Mouse (Mus musculus) neural tube, embryonic 12.5 days (tissue): ENCODE results near the gene Exosc5. TPM values are rescaled to one million over a fixed set of nuclear protein-coding genes. Genes with fewer than 3 reads are reported as not detected.
A peak's percentile ranks its signal among the peaks of the same experiment; 100 is the strongest.

ENCODE experiments used
- ATAC-seq: fragments of 200-750 bp; cut with Nextera tagmentation; 2 replicates; pipeline ENCODE4 v1.8.0; 2017; ENCODE audit warnings: low read depth, mild to moderate bottlenecking, moderate TSS enrichment, moderate library complexity; ENCODE audit not compliant: low FRiP score
- H3K27ac ChIP-seq: fragments of 300-500 bp; sonication (generic); 2 replicates; pipeline ENCODE4 v1.5.1; 2016
- H3K27me3 ChIP-seq: fragments of 300-500 bp; sonication (generic); replicated peaks from 2 replicates; pipeline ENCODE4 v1.6.1; 2016; ENCODE audit warnings: mild to moderate bottlenecking
- H3K36me3 ChIP-seq: fragments of 300-500 bp; sonication (generic); 2 replicates; pipeline ENCODE4 v1.6.1; 2016; ENCODE audit warnings: mild to moderate bottlenecking
- H3K4me1 ChIP-seq: fragments of 300-500 bp; sonication (generic); 2 replicates; pipeline ENCODE4 v1.6.1; 2016
- H3K4me2 ChIP-seq: fragments of 300-500 bp; sonication (generic); replicated peaks from 2 replicates; pipeline ENCODE4 v1.6.1; 2016; ENCODE audit warnings: mild to moderate bottlenecking
- H3K4me3 ChIP-seq: fragments of 300-500 bp; sonication (generic); 2 replicates; pipeline ENCODE4 v1.5.1; 2016
- H3K9ac ChIP-seq: fragments of 300-500 bp; sonication (generic); 2 replicates; pipeline ENCODE4 v1.6.1; 2016; ENCODE audit warnings: mild to moderate bottlenecking
- H3K9me3 ChIP-seq: fragments of 300-500 bp; sonication (generic); 2 replicates; pipeline ENCODE4 v1.6.1; 2016; ENCODE audit warnings: mild to moderate bottlenecking
- WGBS: fragments of 180-500 bp; shearing (Covaris S2); methylation state at CpG from one replicate; pipeline ENCODE4 v1.1.7; 2016; 5-methylcytosine and 5-hydroxymethylcytosine counted together
- polyA plus RNA-seq: library from polyadenylated mRNA; unstranded; fragments of >200 nt; fragmentation: Nextera tagmentation; extraction: Ambion mirVana; gene quantifications from 2 replicates; pipeline ENCODE4 v1.2.1, GENCODE M21; 2016

The Exosc5 gene
- polyA plus RNA-seq, 1 experiment from 2014 or later, result 55.2 TPM

DNA sequence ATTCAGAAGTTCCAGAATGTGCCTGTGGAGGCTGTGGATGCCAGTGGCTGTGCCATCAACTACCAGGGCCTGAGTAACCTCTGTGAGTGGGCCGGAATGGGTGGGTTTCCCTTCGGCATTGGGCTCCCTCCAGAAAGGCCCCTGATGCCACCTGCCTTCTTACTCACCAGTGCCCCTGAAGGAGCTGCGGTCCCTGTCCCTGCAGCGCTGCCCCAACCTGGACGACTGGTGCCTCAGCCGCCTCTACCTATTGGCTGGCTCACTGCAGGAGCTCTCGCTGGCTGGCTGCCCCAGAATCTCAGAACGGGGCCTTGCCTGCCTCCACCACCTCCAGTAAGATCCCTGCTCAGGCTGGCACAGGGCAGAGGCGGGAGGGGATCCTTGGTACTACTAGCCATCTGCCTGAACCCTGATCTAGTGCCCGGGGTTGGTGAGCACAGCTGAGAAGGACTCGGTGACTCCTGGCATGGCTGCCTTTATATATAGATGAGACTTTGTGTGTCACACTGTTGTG lies 35.0 kb upstream of the Exosc5 start:
- H3K27ac ChIP-seq, result no peak overlapping the region
- H3K4me2 ChIP-seq, result no peak overlapping the region
- peaks cover 13% of the 10 kb centered on the region for H3K4me1 ChIP-seq
- H3K9ac ChIP-seq, result no peak overlapping the region
- H3K4me3 ChIP-seq, result no peak overlapping the region
- peaks cover 18% of the 10 kb centered on the region for H3K27me3 ChIP-seq
- no peak for ATAC-seq
- WGBS, result 91% methylated on average over 11 of the region's 11 CpGs
- peaks cover 23% of the 10 kb centered on the region for H3K36me3 ChIP-seq
- H3K9me3 ChIP-seq, result no peaks in the 10 kb centered on the region

GRCm38 (mm10) chr7:25624851-25625250 lies 34.1 kb upstream of the Exosc5 start:
- Histone ChIP-seq H3K4me2 (no peak overlapping the region), H3K4me1 (peaks cover 12% of the 10 kb centered on the region), H3K27me3 (peaks cover 21% of the 10 kb centered on the region), H3K4me3 (no peak overlapping the region), H3K9ac (no peak overlapping the region), H3K36me3 (peaks cover 31% of the 10 kb centered on the region), H3K9me3 (no peaks in the 10 kb centered on the region), H3K27ac (no peak overlapping the region)
- 79% methylated on average over 5 of the region's 5 CpGs for WGBS
- no peak for ATAC-seq

GRCm38 (mm10) chr7:25625594-25626250 lies 33.2 kb upstream of the Exosc5 start:
- WGBS, result 77% methylated on average over 10 of the region's 10 CpGs
- Histone ChIP-seq H3K27ac (no peak overlapping the region), H3K9me3 (no peaks in the 10 kb centered on the region), H3K36me3 (peaks cover 40% of the 10 kb centered on the region), H3K4me3 (no peak overlapping the region), H3K4me1 (peaks cover 12% of the 10 kb centered on the region), H3K4me2 (no peak overlapping the region), H3K27me3 (peaks cover 21% of the 10 kb centered on the region), H3K9ac (no peak overlapping the region)
- ATAC-seq, result no peak

GRCm38 (mm10) chr7:25626509-25627430 lies 32.2 kb upstream of the Exosc5 start, which contains the start of gene B3gnt8:
B3gnt8 (plus strand) TSS chr7:25626654.
- H3K4me3 ChIP-seq, result peak within 1 kb of the TSS; percentile 22; the same call in 1 of the 2 replicates
- peaks cover 50% of the 10 kb centered on the region for H3K36me3 ChIP-seq
- H3K9ac ChIP-seq, result peak within 1 kb of the TSS; percentile 21
- peak; percentile 25; the same call in 1 of the 2 replicates for ATAC-seq
- H3K9me3 ChIP-seq, result no peaks in the 10 kb centered on the region
- H3K4me1 ChIP-seq, result peaks cover 12% of the 10 kb centered on the region
- peak within 1 kb of the TSS; percentile 57 for H3K4me2 ChIP-seq
- H3K27ac ChIP-seq, result no peak within 1 kb of the TSS
- H3K27me3 ChIP-seq, result peaks cover 21% of the 10 kb centered on the region
- 18% methylated on average over 29 of the region's 29 CpGs for WGBS

- ATAC-seq, result peak; percentile 27; the same call in 1 of the 2 replicates
- H3K36me3 ChIP-seq, result peaks cover 50% of the 10 kb centered on the region
- no peak overlapping the region for H3K27ac ChIP-seq
- peaks cover 21% of the 10 kb centered on the region for H3K27me3 ChIP-seq
- peak overlapping the region; percentile 22; the same call in 1 of the 2 replicates for H3K4me3 ChIP-seq
- H3K4me2 ChIP-seq, result peak overlapping the region; percentile 57
- peaks cover 12% of the 10 kb centered on the region for H3K4me1 ChIP-seq
- WGBS, result 21% methylated on average over 37 of the region's 38 CpGs
- no peaks in the 10 kb centered on the region for H3K9me3 ChIP-seq
- H3K9ac ChIP-seq, result peak overlapping the region; percentile 21
Observed at GRCm38 (mm10) chr7:25627431-25628322, 31.3 kb upstream of the Exosc5 start.

DNA sequence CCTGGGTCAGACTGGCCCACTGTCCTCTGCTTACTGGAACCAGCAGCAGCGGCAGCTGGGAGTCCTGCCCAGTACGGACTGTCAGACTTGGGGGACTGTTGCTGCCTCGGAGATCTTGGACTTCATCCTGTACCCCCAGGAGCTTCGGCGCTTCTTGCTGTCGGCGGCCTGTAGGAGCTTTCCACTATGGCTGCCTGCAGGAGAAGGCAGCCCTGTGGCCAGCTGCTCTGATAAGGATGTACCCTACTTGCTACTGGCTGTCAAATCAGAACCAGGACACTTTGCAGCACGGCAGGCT lies 30.7 kb upstream of the Exosc5 start:
- peaks cover 56% of the 10 kb centered on the region for H3K36me3 ChIP-seq
- H3K4me1 ChIP-seq, result peaks cover 12% of the 10 kb centered on the region
- no peaks in the 10 kb centered on the region for H3K9me3 ChIP-seq
- H3K27ac ChIP-seq, result no peak overlapping the region
- ATAC-seq, result no peak
- H3K4me3 ChIP-seq, result no peak overlapping the region
- peak overlapping the region; percentile 57 for H3K4me2 ChIP-seq
- H3K9ac ChIP-seq, result no peak overlapping the region
- WGBS, result 70% methylated on average over 8 of the region's 8 CpGs
- H3K27me3 ChIP-seq, result peaks cover 21% of the 10 kb centered on the region

GRCm38 (mm10) chr7:25632679-25633078 lies 26.3 kb upstream of the Exosc5 start:
- Histone ChIP-seq H3K27ac (no peak overlapping the region), H3K9ac (no peak overlapping the region), H3K4me2 (no peak overlapping the region), H3K27me3 (peaks cover 15% of the 10 kb centered on the region), H3K36me3 (peaks cover 57% of the 10 kb centered on the region), H3K4me1 (peaks cover 2% of the 10 kb centered on the region; the same call in 1 of the 2 replicates), H3K4me3 (no peak overlapping the region), H3K9me3 (no peaks in the 10 kb centered on the region)
- 89% methylated on average over 5 of the region's 5 CpGs for WGBS
- no peak for ATAC-seq

- Histone ChIP-seq H3K27me3 (no peaks in the 10 kb centered on the region), H3K4me3 (no peak overlapping the region), H3K27ac (no peak overlapping the region), H3K9ac (no peak overlapping the region), H3K4me1 (no peaks in the 10 kb centered on the region), H3K36me3 (peaks cover 45% of the 10 kb centered on the region), H3K4me2 (no peak overlapping the region), H3K9me3 (no peaks in the 10 kb centered on the region)
- WGBS, result 78% methylated on average over 3 of the region's 3 CpGs
- no peak for ATAC-seq
Observed at GRCm38 (mm10) chr7:25636373-25636772, 22.6 kb upstream of the Exosc5 start.

DNA sequence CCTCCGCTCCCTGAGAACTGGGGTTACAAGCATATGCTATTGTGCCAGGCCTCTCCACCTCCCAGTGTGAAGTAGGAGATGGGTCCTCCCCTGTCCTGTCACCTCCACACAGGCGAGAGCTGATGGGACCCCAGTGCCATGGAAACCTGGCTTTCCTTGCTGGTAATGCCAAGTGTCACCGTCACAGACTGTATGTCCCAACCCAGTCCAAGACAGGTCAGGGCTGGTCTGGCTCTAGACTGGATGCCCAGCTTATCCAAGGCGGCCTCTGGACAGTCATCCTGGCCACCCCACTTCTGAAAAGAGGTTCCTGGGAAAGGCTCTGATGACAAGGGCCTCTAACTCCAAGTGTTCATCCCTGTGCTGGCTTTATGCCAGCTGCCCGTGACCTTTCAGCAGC lies 21.9 kb upstream of the Exosc5 start:
- H3K4me2 ChIP-seq, result no peak overlapping the region
- H3K27ac ChIP-seq, result no peak overlapping the region
- WGBS, result 94% methylated on average over 5 of the region's 5 CpGs
- no peaks in the 10 kb centered on the region for H3K9me3 ChIP-seq
- no peak overlapping the region for H3K4me3 ChIP-seq
- no peaks in the 10 kb centered on the region for H3K4me1 ChIP-seq
- H3K36me3 ChIP-seq, result peaks cover 39% of the 10 kb centered on the region
- H3K9ac ChIP-seq, result no peak overlapping the region
- no peak; the same call in 1 of the 2 replicates for ATAC-seq
- H3K27me3 ChIP-seq, result no peaks in the 10 kb centered on the region

GRCm38 (mm10) chr7:25639754-25640153 lies 19.2 kb upstream of the Exosc5 start:
- H3K4me3 ChIP-seq, result no peak overlapping the region
- peaks cover 24% of the 10 kb centered on the region for H3K36me3 ChIP-seq
- no peaks in the 10 kb centered on the region for H3K9me3 ChIP-seq
- no peak overlapping the region for H3K9ac ChIP-seq
- H3K4me1 ChIP-seq, result no peaks in the 10 kb centered on the region
- no peak for ATAC-seq
- H3K27ac ChIP-seq, result no peak overlapping the region
- WGBS, result 95% methylated on average over 4 of the region's 4 CpGs
- H3K4me2 ChIP-seq, result no peak overlapping the region
- H3K27me3 ChIP-seq, result no peaks in the 10 kb centered on the region

GRCm38 (mm10) chr7:25644136-25644535 lies 14.8 kb upstream of the Exosc5 start:
- no peaks in the 10 kb centered on the region for H3K9me3 ChIP-seq
- ATAC-seq, result no peak
- no peak overlapping the region for H3K27ac ChIP-seq
- H3K4me3 ChIP-seq, result no peak overlapping the region
- WGBS, result 85% methylated on average over 10 of the region's 10 CpGs
- no peaks in the 10 kb centered on the region for H3K4me1 ChIP-seq
- H3K36me3 ChIP-seq, result peaks cover 6% of the 10 kb centered on the region
- no peaks in the 10 kb centered on the region for H3K27me3 ChIP-seq
- H3K4me2 ChIP-seq, result no peak overlapping the region
- no peak overlapping the region for H3K9ac ChIP-seq
